ENCODE assay signal across 19 mouse cellular contexts in genomic region chr13:26593750-26594149, GRCm38 (mm10).
"Had no signal": no experiment of that assay in that cellular context is flagged by ENCODE, and none has a peak within 500 bp of the region (broad histone marks: within the 10 kb centered on the region; RNA-seq: fewer than 3 reads in every experiment).

No protein-coding gene starts in this region.

- ATAC-seq: liver, embryonic 12.5 days; midbrain, embryonic 13.5 days; midbrain, embryonic 16.5 days had no signal

- H3K27me3 ChIP-seq: kidney, embryonic 15.5 days; limb, embryonic 13.5 days; liver, embryonic 12.5 days; liver, embryonic 15.5 days; lung, embryonic 15.5 days; megakaryocyte, embryonic 14.5 days; midbrain, embryonic 13.5 days had no signal

- H3K4me3 ChIP-seq: kidney, embryonic 15.5 days; limb, embryonic 10.5 days; limb, embryonic 13.5 days; liver, embryonic 12.5 days; liver, embryonic 15.5 days; lung, embryonic 15.5 days; megakaryocyte, embryonic 14.5 days; midbrain, embryonic 10.5 days; midbrain, embryonic 13.5 days; myocyte had no signal

- H3K4me1 ChIP-seq: limb, embryonic 13.5 days; liver, embryonic 12.5 days; liver, embryonic 15.5 days; megakaryocyte, embryonic 14.5 days; midbrain, embryonic 10.5 days; midbrain, embryonic 13.5 days had no signal

- H3K27ac ChIP-seq: limb, embryonic 10.5 days; limb, embryonic 13.5 days; liver, embryonic 12.5 days; liver, embryonic 15.5 days; lung, embryonic 15.5 days; midbrain, embryonic 10.5 days; midbrain, embryonic 13.5 days had no signal

- H3K9me3 ChIP-seq: kidney, embryonic 15.5 days; limb, embryonic 10.5 days; limb, embryonic 13.5 days; liver, embryonic 12.5 days; liver, embryonic 15.5 days; lung, embryonic 15.5 days had no signal

- H3K4me2 ChIP-seq: kidney, embryonic 15.5 days; limb, embryonic 13.5 days; liver, embryonic 12.5 days; liver, embryonic 15.5 days; lung, embryonic 15.5 days; midbrain, embryonic 13.5 days had no signal

- DNase-seq: kidney, adult 8-10 months; kidney, postnatal 10 days; kidney, postnatal 36 days; liver; lung, adult 18-20 months; lung, postnatal 36 days; thymus, adult 18-20 months; thymus, postnatal 36 days had no signal

- H3K9ac ChIP-seq: kidney, embryonic 15.5 days; limb, embryonic 13.5 days; liver, embryonic 12.5 days; liver, embryonic 15.5 days; lung, embryonic 15.5 days; midbrain, embryonic 13.5 days had no signal

- H3K36me3 ChIP-seq: kidney, embryonic 15.5 days; limb, embryonic 10.5 days; limb, embryonic 13.5 days; liver, embryonic 12.5 days; liver, embryonic 15.5 days; lung, embryonic 15.5 days; midbrain, embryonic 10.5 days; midbrain, embryonic 13.5 days had no signal
